Mouse (Mus musculus) left cerebral cortex, postnatal 36 days (tissue): Measurements from ENCODE around the gene Sgca. TPM values are rescaled to one million over a fixed set of nuclear protein-coding genes. Genes with fewer than 3 reads are reported as not detected.
A peak's percentile ranks its signal among the peaks of the same experiment; 100 is the strongest.
"Not testable (repeated sequence)": the region's sequence is repeated elsewhere in the genome, so short reads cannot be mapped to it uniquely, and the experiment has no call there.

Experiments
- DNase-seq, 2 experiments: peaks; one replicate each; pipeline ENCODE4 v3.0.0; 2021 to 2022; ENCODE audit warnings: low spot score in 2 of 2, mixed read lengths in 1 of 2
- intact Hi-C: fragments of 180-260 bp; cut with DNase I; formaldehyde crosslinking; loops from one replicate; pipeline ENCODE4 v1.15.1; 2025
- total RNA-seq, 2 experiments: library from RNA; stranded (reverse); gene quantifications; 2 replicates each; pipeline ENCODE4 v1.2.3; 2021

The Sgca gene
- total RNA-seq, 2 experiments from 2014 or later: 0.50 to 0.69 TPM

DNA sequence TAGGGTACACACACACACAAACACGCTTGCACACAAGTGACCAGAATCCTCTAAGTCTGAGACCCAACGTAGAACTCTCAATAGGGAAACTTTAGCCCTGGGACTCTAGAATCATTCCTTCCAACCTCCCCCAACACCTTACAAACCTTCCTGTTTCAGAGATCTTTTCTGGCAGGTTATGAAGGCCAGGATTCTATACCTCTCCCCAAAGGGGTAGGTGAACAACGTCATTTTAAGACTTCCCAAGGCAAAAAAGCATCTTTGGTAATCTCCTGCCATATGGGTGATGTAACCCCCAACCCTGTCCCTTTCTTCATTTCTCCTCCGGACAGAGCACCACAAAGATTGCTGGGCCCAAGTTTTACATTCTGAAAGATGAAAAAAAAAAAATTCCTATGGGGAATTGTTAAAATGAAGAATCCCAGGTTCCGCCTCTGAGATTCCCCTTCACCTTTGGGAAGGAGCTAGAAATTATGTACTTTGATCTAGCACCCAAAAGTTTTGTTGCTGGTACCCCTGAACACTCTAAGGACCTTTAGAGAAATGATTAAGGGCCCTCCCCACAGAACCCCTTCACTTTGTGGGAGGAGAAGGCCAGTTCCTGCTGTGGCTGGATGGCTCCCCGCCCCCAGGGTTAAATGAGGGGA, 14.1 kb upstream of the Sgca start:
- intact Hi-C loops: loop anchor here (5.0 kb wide), 1 partner anchor 52 kb away; the partner anchor contains the start of gene Pdk2
- DNase-seq: no peak

DNA sequence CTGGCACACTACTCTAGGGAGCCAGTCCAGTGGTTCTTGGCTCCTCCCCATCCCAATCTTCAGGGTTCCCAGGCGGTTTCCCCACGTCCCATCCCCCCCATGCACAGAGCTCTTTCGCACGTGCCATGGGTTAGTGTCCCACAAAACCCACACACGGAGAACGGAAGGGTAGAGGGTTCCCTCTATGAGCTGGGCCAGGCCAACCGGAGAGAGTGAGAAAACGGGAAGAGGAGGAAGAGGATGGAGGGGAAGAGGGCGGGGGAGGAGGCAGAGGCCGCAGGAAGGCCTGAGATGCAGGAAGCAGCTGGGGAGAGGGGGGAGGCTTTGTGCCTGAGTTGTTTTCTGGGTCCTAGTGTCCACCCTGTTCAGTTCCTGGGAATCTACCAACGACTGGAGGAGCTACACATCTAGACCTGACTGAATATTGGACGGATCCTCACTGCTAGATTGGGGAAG, 13.5 kb upstream of the Sgca start:
- intact Hi-C loops: loop anchor here (1.0 to 5.0 kb wide), 2 partner anchors 10 to 53 kb away; partner anchors contain the start of gene Pdk2
- peak; percentile 81 to 82 for DNase-seq

GRCm38 (mm10) chr11:94988780-94989561, 12.8 kb upstream of the Sgca start:
- intact Hi-C loops: loop anchor here (1.0 kb wide), 1 partner anchor 10 kb away; no protein-coding TSS in a partner anchor
- peak in 1 of 2 experiments; percentile 58 for DNase-seq

- intact Hi-C loops: no loop called here
- no peak for DNase-seq
Measured at GRCm38 (mm10) chr11:94987851-94988250, 11.7 kb upstream of the Sgca start.

DNA sequence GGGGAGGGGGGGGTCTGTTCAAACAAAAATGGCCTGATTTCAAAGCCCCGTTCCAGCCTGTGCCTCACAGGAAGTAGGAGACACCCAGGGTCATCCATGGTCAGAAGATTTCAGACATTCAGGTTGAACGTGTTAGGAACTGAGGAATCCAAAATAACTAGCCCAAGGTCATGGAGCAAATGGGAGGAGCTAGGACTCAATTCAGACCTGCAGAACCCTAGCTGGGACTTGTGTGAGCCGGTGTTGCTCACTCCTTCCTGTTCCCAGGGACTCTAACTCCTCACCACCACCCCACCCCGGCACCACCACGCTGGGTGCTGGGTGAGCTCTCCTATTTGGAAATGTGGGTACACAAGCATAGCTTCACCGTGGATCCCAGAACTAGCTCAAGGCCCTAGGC, 11.2 kb upstream of the Sgca start:
- intact Hi-C loops: no loop called here
- DNase-seq: no peak

DNA sequence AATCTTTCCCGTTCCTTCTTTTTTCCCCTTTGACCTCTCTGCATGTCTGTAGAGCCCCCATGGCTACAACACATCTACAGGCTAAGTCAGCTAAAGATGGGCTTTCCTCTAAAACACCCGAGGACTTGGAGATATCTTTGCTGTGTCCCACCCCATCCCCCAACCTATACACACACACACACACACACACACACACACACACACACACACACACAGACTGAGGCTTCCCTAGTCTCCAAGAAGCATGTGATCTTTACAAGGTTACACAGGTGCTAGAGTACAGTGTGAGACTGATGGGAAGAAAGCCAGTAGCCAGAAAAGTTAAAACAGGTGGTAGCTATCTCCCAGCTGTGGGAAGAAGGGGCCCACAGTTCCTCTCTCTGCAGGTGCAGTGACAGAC, 10.3 kb upstream of the Sgca start:
- no peak for DNase-seq
- intact Hi-C loops: no loop called here

- no peak for DNase-seq
- intact Hi-C loops: no loop called here
Measured at GRCm38 (mm10) chr11:94985822-94986221, 9.7 kb upstream of the Sgca start.

GRCm38 (mm10) chr11:94985140-94985539, 9.0 kb upstream of the Sgca start:
- no peak for DNase-seq
- intact Hi-C loops: no loop called here

DNA sequence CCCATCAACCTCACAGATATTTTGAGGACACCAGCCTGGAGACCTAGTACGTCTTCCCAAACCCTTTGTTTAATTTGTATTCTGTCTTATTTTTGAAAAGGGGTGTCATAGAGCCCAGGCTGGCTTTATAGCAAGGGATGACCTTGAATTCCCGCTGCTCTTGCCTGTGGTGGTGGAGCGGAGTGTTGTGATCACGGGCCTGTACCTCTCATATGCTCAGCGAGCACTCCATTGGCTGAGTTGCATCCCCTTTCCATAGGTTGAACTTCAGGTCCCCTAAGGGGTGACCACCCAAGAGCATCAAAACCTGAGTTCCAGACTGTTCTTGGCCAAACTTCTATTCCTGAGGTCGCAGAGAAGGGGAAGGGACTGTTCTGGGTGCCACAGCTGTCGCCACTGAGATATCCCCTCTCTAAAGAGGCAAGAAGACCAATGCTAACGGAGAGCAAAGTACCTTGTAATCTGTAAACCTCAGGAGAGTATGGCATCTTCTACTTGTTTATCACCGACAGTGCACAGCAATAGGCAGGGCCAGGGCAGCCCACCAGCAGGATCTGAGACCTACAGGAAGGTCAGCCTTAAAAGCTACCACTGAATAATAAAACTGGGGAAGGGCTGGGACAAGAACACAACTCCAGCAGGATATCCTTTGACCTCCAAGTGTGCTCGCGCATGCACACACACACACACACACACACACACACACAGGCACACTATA, 3.5 kb upstream of the Sgca start:
- intact Hi-C loops: loop anchor here (1.0 to 10.0 kb wide), 3 partner anchors 10 to 125 kb away; no protein-coding TSS in a partner anchor

GRCm38 (mm10) chr11:94978947-94979346, 2.8 kb upstream of the Sgca start:
- DNase-seq: peak; percentile 96 to 98
- intact Hi-C loops: loop anchor here (1.0 to 10.0 kb wide), 3 partner anchors 10 to 126 kb away; no protein-coding TSS in a partner anchor

More for the DNA sequence above, 3.5 kb upstream of the Sgca start:
- DNase-seq: no peak

DNA sequence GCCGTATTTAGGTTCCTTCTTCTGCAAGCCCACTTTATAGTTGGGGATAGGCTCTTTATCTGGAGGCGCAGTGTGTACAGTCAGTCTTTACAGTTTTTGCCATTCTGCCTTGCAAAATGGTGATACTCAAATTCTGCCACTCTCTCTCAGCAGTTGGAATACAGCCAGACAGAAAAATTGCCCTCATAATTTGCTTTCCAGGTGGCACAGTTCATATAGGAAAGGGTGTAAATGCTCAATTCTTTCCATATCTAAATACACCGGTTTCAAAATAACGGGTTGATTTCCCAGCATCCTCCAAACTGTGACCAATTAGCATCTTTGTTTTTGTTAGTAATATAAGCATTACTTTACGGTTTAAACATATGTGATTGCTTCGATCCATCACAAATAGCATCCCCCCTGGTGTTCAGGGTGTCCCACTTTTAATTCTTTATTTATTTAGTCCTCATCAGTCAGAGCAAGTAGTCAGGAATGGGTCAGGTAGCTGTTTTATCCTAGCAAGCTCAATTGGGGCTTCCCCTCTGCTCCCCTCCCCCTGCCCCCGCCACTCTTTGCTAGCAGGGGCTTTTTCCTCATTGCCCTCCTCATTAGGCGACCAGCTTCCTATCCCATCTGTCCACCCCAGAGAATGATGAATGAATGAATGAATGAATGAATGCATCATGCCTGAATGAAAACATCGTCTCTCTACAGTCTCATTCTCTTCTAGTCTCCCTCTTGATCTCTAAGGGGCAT, 2.2 kb upstream of the Sgca start:
- intact Hi-C loops: loop anchor here (2.0 to 10.0 kb wide), 2 partner anchors 22 to 126 kb away; no protein-coding TSS in a partner anchor

GRCm38 (mm10) chr11:94974951-94975350, 1.2 kb downstream of the Sgca start:
- intact Hi-C loops: loop anchor here (10.0 kb wide), 1 partner anchor 130 kb away; no protein-coding TSS in a partner anchor

More for the DNA sequence above, 2.2 kb upstream of the Sgca start:
- peak in 1 of 2 experiments; percentile 3 for DNase-seq

DNA sequence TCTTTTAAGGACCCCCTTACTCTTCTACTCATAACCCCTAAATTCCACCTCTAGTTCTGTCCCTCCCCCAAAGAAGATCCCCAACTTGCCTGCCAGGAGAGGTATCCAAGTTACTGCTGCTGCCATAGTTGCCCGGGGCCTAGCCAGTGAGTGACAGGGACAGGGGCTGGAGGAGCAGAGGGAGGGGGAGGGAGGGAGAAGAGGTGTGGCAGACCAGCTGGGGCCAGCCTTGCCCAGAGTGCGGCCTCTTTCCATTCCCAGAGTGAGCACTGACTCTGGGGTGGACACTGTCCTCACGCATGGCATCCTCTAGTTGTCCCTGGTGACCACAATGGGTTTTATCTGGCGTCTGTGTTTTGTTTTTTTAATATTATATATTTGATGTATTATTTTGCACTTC, 2.8 kb downstream of the Sgca start:
- intact Hi-C loops: loop anchor here (10.0 kb wide), 1 partner anchor 131 kb away; no protein-coding TSS in a partner anchor
- no peak for DNase-seq

More at GRCm38 (mm10) chr11:94974951-94975350, 1.2 kb downstream of the Sgca start:
- DNase-seq: no peak

DNA sequence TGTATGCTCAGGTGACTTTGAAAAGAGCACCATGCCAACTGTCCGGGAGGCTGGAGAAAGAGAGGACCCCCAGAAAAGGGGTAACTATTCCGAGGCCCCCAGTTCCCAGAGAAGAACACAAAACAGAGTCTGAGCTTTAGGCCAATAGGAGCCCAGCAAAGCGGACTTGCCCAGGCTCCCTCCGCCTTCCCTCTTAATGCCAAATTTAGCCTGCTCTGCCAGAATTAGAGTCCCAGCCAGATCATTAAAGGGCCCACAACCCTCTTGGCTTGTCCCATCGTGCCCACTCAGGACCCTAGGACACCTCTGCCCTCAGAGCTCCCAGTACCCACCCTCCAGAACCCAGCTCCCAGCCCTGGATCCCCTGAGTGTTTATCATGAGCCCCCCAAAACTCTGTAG, 3.2 kb downstream of the Sgca start:
- intact Hi-C loops: loop anchor here (10.0 kb wide), 1 partner anchor 132 kb away; no protein-coding TSS in a partner anchor
- no peak for DNase-seq

- intact Hi-C loops: loop anchor here (10.0 kb wide), 1 partner anchor 133 kb away; no protein-coding TSS in a partner anchor
- DNase-seq: no peak
Measured at GRCm38 (mm10) chr11:94971895-94972615, 4.1 kb downstream of the Sgca start.

GRCm38 (mm10) chr11:94970210-94970943, 5.8 kb downstream of the Sgca start:
- intact Hi-C loops: loop anchor here (10.0 kb wide), 1 partner anchor 134 kb away; no protein-coding TSS in a partner anchor
- DNase-seq: peak; percentile 69 to 71

DNA sequence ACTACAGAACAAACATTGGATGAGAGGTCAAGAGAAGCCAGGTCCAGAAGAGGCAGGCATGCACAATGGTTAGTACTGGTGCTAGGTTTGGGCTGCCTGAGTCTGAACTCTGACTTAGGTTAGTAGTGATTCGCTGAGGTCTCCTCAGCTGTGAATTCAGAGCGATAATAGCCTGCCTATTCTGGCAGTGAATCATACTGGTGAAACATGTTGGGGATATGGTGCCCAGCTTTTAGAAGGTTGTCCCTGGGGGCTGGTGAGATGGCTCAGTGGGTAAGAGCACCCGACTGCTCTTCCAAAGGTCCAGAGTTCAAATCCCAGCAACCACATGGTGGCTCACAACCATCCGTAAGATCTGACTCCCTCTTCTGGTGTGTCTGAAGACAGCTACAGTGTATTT, 6.4 kb downstream of the Sgca start:
- intact Hi-C loops: loop anchor here (1.0 to 10.0 kb wide), 2 partner anchors 30 to 135 kb away; no protein-coding TSS in a partner anchor

More for the DNA sequence above, 6.4 kb downstream of the Sgca start:
- DNase-seq: not testable (repeated sequence)
